Mouse (Mus musculus): ENCODE results near the gene Fbxo4. TPM values are rescaled to one million over a fixed set of nuclear protein-coding genes. Genes with fewer than 3 reads are reported as not detected.

The Fbxo4 gene
- polyA plus RNA-seq, 1 experiment from 2014 or later: 4.1 TPM

- WGBS: 84% methylated on average over 2 of the region's 2 CpGs
- H3K27me3 ChIP-seq (replicated peaks; ENCODE audit: low read depth, poor library complexity, severe bottlenecking): no peaks in the 10 kb centered on the region
- DNase-seq (ENCODE audit: low spot score): no peak
- no peaks in the 10 kb centered on the region for H3K36me3 ChIP-seq (replicated peaks)
- peaks cover 8% of the 10 kb centered on the region for H3K9me3 ChIP-seq
- H3K4me3 ChIP-seq: no peak overlapping the region
- no peak overlapping the region for H3K27ac ChIP-seq (replicated peaks)
- no peaks in the 10 kb centered on the region for H3K4me1 ChIP-seq
Observed at GRCm38 (mm10) chr15:4000536-4000935, 21.2 kb upstream of the Fbxo4 start.

DNA sequence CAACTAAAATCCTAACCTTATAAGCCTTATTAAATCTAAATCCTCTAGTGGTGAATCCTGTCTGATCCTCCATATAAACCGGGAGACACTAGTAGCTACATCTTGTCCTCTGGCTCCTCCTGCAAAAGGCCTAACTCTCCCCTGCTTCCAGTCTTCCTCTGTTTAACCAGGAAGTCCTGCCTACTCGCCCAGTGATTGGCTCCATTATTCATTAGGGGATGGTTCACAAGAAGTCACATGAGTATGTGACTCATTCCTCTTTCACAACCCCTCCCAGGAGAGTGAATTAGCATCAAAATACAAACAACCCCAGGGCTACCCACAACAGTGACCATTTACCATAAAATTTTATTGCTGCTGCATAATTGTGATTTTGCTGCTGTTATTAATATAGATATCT lies 19.8 kb upstream of the Fbxo4 start:
- Histone ChIP-seq H3K27me3 (replicated peaks; ENCODE audit: low read depth, poor library complexity, severe bottlenecking) (no peaks in the 10 kb centered on the region), H3K4me1 (peaks cover 5% of the 10 kb centered on the region; the same call in 1 of the 2 replicates), H3K9me3 (no peaks in the 10 kb centered on the region), H3K27ac (replicated peaks) (no peak overlapping the region), H3K36me3 (replicated peaks) (no peaks in the 10 kb centered on the region), H3K4me3 (no peak overlapping the region)
- 68% methylated on average over 2 of the region's 2 CpGs for WGBS
- DNase-seq (ENCODE audit: low spot score): no peak

DNA sequence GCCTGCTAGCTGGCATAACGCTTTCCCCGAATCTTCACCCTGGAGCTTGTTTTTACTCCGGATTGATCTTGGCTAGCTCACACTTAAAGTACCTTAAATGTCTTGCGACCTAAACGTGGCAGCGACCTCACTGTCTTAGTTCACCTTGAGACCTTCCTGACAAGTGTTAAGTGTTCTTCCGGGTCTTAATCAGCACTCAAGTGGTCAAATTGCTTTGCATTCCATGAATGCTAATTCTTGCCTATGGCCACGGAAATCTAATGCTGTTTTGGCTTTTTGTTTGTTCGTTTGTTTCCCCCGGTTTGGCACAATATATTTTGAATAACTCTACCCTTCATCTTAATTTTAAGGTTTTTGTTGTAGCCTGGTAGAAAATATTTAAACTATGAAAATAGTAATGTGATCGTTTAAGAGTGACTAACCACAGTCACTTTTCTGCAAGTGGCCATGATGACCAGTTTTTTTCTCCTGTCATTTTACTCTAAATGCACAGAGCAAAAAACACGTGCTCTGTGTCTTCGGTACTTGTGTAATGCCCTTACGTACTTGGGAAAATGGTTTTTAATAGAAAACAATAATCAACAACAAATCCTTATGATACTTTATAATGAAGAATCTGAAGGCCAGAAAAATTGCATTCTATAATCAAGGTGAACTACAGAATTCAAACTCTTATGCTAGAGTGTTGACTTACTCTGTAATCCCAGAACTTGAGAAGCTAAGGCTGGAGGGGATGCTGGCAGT lies 17.1 kb upstream of the Fbxo4 start:
- no peaks in the 10 kb centered on the region for H3K27me3 ChIP-seq (replicated peaks; ENCODE audit: low read depth, poor library complexity, severe bottlenecking)
- peak overlapping the region; percentile 77 for H3K4me3 ChIP-seq
- peaks cover 8% of the 10 kb centered on the region for H3K36me3 ChIP-seq (replicated peaks)
- 22% methylated on average over 14 of the region's 14 CpGs for WGBS
- no peaks in the 10 kb centered on the region for H3K9me3 ChIP-seq
- peaks cover 5% of the 10 kb centered on the region; the same call in 1 of the 2 replicates for H3K4me1 ChIP-seq
- peak overlapping the region; percentile 87 for H3K27ac ChIP-seq (replicated peaks)
- no peak for DNase-seq (ENCODE audit: low spot score)

DNA sequence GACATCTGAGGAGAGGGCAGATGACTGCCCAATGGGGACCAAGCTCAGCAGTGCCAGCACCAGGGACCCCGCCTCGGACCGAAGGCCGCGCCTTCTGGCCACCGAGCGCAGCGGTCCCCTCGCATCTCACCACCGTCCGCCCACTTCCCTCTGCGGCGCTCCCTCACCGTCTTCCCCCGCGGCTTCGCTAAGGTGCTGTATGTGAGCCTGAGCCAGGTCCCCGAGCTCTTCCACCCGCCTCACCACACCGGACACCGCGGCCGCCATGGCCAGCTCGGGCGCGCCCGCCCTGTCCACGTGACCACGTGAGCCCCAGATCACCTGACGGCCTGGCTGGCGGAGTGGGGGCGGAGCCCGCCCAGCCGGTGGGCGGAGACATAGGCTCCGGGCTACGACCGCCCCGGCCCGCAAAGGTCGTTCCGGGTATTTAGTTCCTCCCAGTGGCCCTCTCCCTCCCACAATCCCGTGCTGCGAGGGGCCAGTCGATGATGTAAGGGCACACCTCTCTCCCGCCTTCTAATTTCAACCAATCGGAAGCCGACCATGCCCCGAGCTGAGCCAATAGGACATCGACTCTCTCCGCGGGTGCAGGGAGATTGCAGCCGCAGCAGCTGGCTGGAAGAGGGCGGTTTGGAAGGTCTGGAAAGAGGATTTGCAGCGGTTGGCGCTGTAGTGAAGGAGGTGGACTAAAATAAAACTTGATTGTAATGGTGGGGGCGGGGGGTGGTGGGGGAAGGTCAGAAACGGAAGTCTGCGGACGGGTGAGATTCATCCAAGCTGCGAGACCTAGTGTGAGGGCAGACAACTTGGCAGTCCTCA lies 16.3 kb upstream of the Fbxo4 start, which contains the start of gene AW549877:
Gene AW549877 (minus strand): TSS at position 297 of the 819 bp plus-strand sequence.
- Histone ChIP-seq H3K9me3 (no peaks in the 10 kb centered on the region), H3K27me3 (replicated peaks; ENCODE audit: low read depth, poor library complexity, severe bottlenecking) (no peaks in the 10 kb centered on the region), H3K4me3 (peak within 1 kb of the TSS; percentile 77), H3K36me3 (replicated peaks) (peaks cover 16% of the 10 kb centered on the region), H3K27ac (replicated peaks) (peak within 1 kb of the TSS; percentile 95), H3K4me1 (peaks cover 5% of the 10 kb centered on the region; the same call in 1 of the 2 replicates)
- peak; percentile 98 for DNase-seq (ENCODE audit: low spot score)
- under 1% methylated on average over 61 of the region's 61 CpGs for WGBS

GRCm38 (mm10) chr15:3994852-3995447 lies 15.6 kb upstream of the Fbxo4 start:
- H3K4me1 ChIP-seq: peaks cover 5% of the 10 kb centered on the region; the same call in 1 of the 2 replicates
- peaks cover 23% of the 10 kb centered on the region for H3K36me3 ChIP-seq (replicated peaks)
- H3K27me3 ChIP-seq (replicated peaks; ENCODE audit: low read depth, poor library complexity, severe bottlenecking): no peaks in the 10 kb centered on the region
- H3K27ac ChIP-seq (replicated peaks): peak overlapping the region; percentile 95
- H3K4me3 ChIP-seq: peak overlapping the region; percentile 77
- no peak for DNase-seq (ENCODE audit: low spot score)
- WGBS: 29% methylated on average over 14 of the region's 14 CpGs
- H3K9me3 ChIP-seq: no peaks in the 10 kb centered on the region

DNA sequence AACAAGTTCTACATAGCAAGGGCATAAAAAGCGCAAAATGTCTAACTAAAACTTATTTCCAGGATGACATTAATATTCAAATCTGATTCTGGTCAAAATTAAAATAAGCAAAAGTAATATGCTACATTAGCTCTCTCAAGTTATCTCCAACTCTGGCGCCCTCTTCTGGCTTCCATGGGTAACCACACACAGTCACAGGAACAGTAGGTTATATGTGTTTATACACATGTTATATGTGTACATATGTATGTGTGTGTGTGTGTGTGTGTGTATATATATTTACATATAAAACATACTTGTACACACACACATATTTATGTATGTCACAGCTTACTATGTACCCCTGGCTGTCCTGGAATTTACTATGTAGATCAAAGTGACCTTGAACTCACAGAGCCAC lies 8.6 kb upstream of the Fbxo4 start:
- WGBS: 66% methylated on average over 2 of the region's 2 CpGs
- H3K36me3 ChIP-seq (replicated peaks): peaks cover 85% of the 10 kb centered on the region

DNA sequence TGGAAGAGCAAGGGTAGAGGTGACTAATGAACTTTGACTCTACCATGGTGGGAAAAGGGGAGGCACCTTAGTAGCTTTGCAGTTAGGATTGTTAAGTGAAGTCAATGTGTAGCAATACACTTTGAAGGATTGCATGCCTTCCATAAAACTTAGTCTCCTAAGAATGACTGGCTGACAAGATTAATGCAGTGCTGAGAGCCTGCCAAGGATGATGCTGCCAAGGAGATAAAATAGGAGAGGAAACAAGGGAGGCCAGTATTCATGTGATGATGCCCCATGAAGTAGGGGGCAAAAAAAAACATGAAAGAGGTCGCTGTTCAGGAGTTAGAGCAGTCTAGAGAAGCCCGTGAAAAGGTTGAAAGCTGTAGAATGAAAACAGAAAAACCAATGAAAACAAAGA lies 5.5 kb upstream of the Fbxo4 start:
- no peaks in the 10 kb centered on the region for H3K27me3 ChIP-seq (replicated peaks; ENCODE audit: low read depth, poor library complexity, severe bottlenecking)
- no peaks in the 10 kb centered on the region for H3K4me1 ChIP-seq
- peaks cover 77% of the 10 kb centered on the region for H3K36me3 ChIP-seq (replicated peaks)
- 89% methylated on average over 2 of the region's 2 CpGs for WGBS
- H3K27ac ChIP-seq (replicated peaks): no peak overlapping the region
- H3K9me3 ChIP-seq: no peaks in the 10 kb centered on the region
- DNase-seq (ENCODE audit: low spot score): no peak
- no peak overlapping the region for H3K4me3 ChIP-seq

More for the DNA sequence above, 8.6 kb upstream of the Fbxo4 start:
- peak; percentile 27 for DNase-seq (ENCODE audit: low spot score)
- no peak overlapping the region for H3K4me3 ChIP-seq
- no peak overlapping the region for H3K27ac ChIP-seq (replicated peaks)
- no peaks in the 10 kb centered on the region for H3K4me1 ChIP-seq
- no peaks in the 10 kb centered on the region for H3K9me3 ChIP-seq
- H3K27me3 ChIP-seq (replicated peaks; ENCODE audit: low read depth, poor library complexity, severe bottlenecking): no peaks in the 10 kb centered on the region

- Histone ChIP-seq H3K36me3 (replicated peaks) (peaks cover 58% of the 10 kb centered on the region), H3K27ac (replicated peaks) (no peak overlapping the region), H3K27me3 (replicated peaks; ENCODE audit: low read depth, poor library complexity, severe bottlenecking) (no peaks in the 10 kb centered on the region), H3K4me1 (0 out of 2 replicates have a peak, but pooled peaks cover 4% of the 10 kb centered on the region), H3K4me3 (no peak overlapping the region), H3K9me3 (no peaks in the 10 kb centered on the region)
- WGBS: 94% methylated on average over 5 of the region's 5 CpGs
- no peak for DNase-seq (ENCODE audit: low spot score)
Observed at GRCm38 (mm10) chr15:3982732-3983131, 3.4 kb upstream of the Fbxo4 start.

GRCm38 (mm10) chr15:3979871-3980270 lies 498 bp upstream of the Fbxo4 start:
- 89% methylated on average over 3 of the region's 3 CpGs for WGBS
- peak overlapping the region; percentile 74 for H3K4me3 ChIP-seq
- no peak for DNase-seq (ENCODE audit: low spot score)
- H3K4me1 ChIP-seq: 0 out of 2 replicates have a peak, but pooled peaks cover 4% of the 10 kb centered on the region
- H3K27me3 ChIP-seq (replicated peaks; ENCODE audit: low read depth, poor library complexity, severe bottlenecking): no peaks in the 10 kb centered on the region
- peak overlapping the region; percentile 96; the same call in 1 of the 2 replicates for H3K27ac ChIP-seq (replicated peaks)
- peaks cover 35% of the 10 kb centered on the region for H3K36me3 ChIP-seq (replicated peaks)
- no peaks in the 10 kb centered on the region for H3K9me3 ChIP-seq

DNA sequence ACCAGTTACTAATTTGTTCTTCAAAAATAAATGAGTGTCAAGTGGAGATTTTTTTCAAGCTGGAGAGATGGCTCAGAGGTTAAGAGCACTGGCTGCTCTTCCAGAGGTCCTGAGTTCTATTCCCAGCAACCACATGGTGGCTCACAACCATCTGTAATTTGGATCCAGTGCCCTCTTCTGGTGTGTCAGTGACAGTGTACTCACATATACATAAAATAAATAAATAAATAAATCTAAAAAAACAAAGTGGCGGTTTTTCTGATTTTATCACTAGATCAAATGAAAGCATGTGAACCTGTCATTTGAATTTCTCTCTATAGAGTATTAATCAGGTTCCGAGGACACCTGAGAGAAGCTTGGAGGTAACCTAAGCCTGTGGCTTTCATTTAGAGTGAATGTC lies 1.1 kb downstream of the Fbxo4 start:
- no peak overlapping the region for H3K4me3 ChIP-seq
- no peak for DNase-seq (ENCODE audit: low spot score)
- no peak overlapping the region for H3K27ac ChIP-seq (replicated peaks)
- H3K4me1 ChIP-seq: 0 out of 2 replicates have a peak, but pooled peaks cover 4% of the 10 kb centered on the region
- no peaks in the 10 kb centered on the region for H3K27me3 ChIP-seq (replicated peaks; ENCODE audit: low read depth, poor library complexity, severe bottlenecking)
- 87% methylated on average over 2 of the region's 2 CpGs for WGBS
- H3K9me3 ChIP-seq: no peaks in the 10 kb centered on the region
- H3K36me3 ChIP-seq (replicated peaks): peaks cover 19% of the 10 kb centered on the region

DNA sequence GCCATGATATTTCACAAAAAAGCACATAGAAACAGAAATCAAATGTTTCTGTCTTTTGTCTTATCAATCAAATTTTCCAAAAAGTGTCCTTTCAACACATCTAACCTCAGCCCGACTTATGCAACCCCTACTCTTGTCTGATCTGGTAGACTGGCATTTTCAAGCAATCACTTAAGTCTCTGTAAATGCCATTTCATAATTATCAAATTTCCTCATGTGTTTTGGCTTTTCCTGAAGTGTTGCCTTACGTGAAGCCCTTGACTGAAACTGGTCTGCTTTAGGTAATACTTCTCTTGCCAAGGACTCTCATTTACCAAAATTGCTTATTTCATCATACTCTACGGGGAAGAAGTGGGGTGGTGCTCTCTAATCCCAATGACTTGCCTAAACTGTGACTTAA lies 6.1 kb downstream of the Fbxo4 start:
- 84% methylated on average over 3 of the region's 3 CpGs for WGBS
- no peak for DNase-seq (ENCODE audit: low spot score)

GRCm38 (mm10) chr15:3970193-3970592 lies 9.2 kb downstream of the Fbxo4 start:
- Histone ChIP-seq H3K36me3 (replicated peaks) (no peaks in the 10 kb centered on the region), H3K27me3 (replicated peaks; ENCODE audit: low read depth, poor library complexity, severe bottlenecking) (no peaks in the 10 kb centered on the region), H3K27ac (replicated peaks) (no peak overlapping the region), H3K9me3 (no peaks in the 10 kb centered on the region), H3K4me1 (no peaks in the 10 kb centered on the region), H3K4me3 (no peak overlapping the region)
- 93% methylated on average over 6 of the region's 6 CpGs for WGBS
- no peak for DNase-seq (ENCODE audit: low spot score)

More for the DNA sequence above, 6.1 kb downstream of the Fbxo4 start:
- no peaks in the 10 kb centered on the region for H3K27me3 ChIP-seq (replicated peaks; ENCODE audit: low read depth, poor library complexity, severe bottlenecking)
- no peaks in the 10 kb centered on the region for H3K4me1 ChIP-seq
- H3K36me3 ChIP-seq (replicated peaks): no peaks in the 10 kb centered on the region
- H3K9me3 ChIP-seq: no peaks in the 10 kb centered on the region
- H3K4me3 ChIP-seq: no peak overlapping the region
- no peak overlapping the region for H3K27ac ChIP-seq (replicated peaks)

All from embryonic facial prominence, embryonic 10.5 days (tissue).